Mouse (Mus musculus) lung, postnatal 4 days (tissue): ENCODE data around the gene Sass6.
A peak's percentile ranks its signal among the peaks of the same experiment; 100 is the strongest.
"Not testable (repeated sequence)": the region's sequence is repeated elsewhere in the genome, so short reads cannot be mapped to it uniquely, and the experiment has no call there.

Source experiments
- DNase-seq, 2 experiments: peaks; one replicate each; pipeline ENCODE4 v3.0.0; 2021

The Sass6 gene

DNA sequence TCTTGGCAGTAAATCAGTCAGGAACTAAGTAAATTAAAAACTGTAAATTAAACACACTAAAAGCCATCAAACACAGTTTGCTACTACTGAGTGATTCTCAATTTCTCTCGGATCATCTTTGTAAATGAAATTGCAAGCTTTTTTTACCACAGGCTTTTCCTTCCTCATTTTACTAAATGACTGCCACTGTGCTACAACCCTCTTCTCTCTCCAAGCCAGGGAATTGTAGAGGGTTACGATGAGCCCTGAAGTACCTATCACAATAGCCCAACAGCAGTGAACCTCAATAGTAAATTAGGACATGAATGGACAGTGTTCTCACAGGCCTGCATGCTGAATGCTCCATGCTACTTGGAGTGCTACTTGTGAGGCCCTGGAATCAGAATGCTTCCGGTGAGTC, 39.3 kb downstream of the Sass6 start:
- no peak for DNase-seq

DNA sequence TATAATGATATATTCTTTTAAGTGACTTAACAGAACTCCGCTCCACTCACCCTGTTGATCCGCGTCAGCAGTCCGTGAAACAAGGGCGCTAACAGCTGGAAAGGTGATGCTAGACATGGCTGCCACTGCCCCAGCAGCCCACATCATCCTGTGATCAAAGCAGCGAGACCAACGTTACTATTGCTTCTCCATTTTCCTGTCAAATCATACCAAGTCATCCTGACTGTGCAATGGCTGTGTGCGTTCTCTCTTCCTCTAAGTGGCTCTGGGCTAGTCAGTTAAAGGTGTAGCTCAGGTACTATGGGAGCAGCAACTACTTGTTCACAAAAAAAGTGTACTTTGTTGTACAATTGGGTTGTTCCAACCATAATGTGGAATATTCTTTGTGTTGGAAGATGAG, 40.1 kb downstream of the Sass6 start:
- no peak for DNase-seq

DNA sequence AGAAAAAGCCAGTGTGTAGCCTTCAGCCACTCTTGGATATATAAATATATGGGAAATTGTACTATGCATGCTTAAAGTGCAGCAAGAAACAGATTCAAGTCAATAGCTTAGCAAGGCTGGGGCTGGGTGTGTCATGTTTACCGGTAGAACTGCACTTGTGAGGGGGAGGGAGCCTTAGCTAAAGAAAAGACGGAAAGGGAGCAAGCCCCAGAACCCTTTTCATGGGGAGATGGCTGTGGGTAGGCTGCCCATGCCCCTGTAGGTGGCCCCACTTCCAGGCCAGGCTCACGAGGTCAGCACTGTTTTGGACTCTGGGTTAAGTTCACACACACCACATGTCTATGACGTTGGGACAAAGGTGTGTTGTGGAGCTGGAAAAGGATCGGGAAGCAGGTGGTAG, 41.0 kb downstream of the Sass6 start:
- no peak for DNase-seq

DNA sequence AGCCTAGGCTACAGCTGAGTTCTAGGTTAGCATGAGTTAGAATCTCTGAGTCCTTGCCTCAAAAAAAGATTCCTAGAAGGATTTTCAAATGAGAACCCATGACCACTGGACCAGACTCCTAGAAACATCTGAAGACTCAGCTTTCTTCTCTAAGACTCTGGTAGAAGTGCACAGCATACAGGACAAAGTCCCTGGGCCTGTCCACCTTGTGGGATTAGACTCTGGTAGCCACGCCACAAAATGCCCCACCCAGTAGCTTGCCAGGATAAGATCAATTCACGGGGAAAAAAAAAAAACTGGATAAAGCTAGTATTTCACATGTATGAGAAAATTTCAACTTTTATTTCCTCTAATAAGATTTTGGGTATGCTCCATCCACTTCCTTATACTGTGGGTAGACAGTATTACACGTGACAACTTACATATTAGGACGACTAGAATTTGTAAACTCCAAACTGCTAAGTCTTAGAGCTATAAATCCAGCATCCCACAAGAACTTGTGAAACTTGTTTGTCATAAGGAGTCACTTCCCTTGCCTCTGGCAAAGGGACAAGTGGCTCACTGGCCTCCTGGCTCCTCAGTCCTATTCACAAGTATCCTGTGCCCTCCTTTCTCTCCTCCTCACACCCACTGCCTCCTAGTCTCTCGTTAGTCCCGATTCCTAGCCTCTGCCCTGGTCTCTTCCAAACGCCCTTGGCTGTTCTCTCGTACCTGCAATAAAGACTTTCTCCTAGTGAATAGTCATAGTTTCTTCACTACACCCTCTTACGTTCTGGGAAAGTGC, 43.1 kb downstream of the Sass6 start:
- DNase-seq: no peak

DNA sequence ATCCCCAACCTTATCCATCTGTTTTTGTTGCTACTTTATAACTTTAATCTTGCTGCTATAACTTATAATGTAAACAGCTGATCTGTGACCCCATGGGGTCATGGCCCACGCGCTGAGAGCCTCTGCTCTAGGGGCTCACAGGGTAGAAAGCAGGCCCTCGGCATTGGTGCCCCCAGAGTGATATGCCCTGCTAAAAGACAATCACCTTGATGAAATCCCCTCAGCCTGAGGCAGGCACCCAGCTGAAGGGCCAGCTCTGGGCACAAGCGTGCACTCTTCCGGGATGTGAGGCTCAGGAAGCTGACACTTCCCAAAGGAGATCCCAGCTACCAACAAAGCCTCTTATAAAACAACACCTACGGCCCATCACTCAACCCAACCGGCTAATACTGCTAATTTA, 43.8 kb downstream of the Sass6 start:
- no peak for DNase-seq

DNA sequence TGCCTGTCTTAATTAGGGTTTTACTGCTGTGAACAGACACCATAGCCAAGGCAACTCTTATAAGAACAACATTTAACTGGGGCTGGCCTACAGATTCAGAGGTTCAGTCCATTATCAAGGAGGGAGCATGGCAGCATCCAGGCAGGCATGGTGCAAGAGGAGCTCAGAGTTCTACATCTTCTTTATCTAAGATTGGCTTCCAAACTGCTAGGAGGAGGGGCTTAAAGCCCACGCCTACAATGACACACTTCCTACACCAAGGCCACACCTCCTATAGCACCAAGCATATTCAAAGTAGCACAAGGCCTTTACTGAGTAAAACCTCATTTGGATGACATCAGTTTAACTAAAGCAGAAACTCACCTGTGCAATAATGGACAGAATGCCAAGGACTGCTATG, 45.2 kb downstream of the Sass6 start:
- no peak for DNase-seq

DNA sequence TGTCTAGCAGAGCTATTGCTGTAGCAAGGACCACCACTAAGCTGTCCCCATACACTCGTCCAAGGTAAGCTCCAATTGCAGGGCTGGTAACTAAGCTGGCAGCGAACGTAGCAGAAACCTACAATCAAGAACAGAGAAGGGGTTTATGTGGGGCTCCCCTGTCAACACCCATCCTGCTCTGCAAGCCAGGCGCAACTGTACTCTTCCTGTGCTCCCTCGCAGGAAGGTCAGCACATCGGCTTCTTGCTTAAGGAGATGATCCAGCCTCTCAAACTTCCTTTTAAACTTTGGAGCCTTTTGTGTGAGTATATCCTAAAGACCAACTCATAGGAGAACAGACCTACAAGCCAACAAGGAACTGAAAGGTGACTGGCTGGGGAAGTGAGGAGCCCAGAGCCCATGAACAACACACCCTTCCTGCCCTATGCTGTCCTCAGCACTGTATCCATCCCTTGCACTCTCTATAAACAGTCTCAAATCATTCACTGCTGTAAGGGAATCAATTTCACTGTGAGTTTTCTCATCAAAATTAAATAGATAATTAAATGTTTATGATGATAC, 47.1 kb downstream of the Sass6 start:
- DNase-seq: no peak

DNA sequence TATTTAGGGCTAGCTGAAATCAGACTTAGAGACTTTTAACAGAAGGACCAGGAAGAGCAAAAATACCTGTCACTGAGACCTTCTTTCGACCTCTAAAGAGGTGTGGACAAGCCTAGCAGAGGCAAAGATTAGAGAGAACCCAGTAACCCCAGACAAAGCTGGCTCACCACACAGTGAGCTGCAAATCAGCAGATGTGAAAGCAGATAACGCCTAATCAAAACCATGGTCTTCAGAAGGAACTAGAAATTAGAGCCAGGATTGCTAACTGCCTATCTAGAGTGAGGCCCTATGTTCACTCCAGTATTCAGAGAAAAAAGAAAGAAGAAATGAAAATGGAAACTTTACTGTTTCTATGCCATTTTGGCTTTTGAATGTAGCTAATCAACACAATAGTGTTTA, 47.6 kb downstream of the Sass6 start:
- DNase-seq: no peak

DNA sequence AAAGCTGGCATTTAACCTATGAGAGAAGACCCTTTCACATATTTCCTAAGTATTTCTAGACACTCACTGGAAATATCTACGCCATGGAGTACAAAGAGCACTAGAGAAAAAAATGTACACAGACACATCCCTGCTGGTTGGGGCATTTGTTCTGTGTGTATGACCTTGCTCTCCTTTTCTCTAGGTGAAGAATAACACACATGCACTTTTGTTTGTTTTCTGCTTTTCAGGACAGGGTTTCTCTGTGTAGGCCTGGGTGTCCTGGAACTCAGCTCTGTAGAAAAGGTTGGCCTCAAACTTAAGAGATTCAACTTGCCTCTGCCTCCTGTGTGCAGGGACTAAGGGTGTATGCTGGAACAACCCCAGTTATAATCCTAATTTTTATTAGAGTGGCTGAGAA, 51.6 kb downstream of the Sass6 start:
- DNase-seq: no peak

DNA sequence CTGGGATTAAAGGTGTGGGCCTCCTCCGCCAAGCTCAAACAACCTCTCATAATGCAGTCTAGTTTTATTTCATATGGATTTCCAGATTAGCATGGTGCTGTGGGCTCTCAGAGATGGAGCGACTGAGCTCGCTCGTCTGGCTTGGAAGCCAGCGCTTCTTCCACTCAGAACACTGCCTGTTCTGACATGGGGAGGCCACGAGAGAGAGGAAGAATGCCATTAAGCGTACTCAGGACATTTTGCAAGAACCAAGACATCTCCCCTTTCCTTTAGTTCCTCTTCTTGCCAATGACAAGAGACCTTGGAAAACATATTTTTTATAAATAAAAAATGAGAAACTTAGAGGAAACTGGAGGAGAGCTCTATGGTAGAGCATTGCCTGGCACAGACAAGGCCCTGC, 54.0 kb downstream of the Sass6 start:
- no peak for DNase-seq

DNA sequence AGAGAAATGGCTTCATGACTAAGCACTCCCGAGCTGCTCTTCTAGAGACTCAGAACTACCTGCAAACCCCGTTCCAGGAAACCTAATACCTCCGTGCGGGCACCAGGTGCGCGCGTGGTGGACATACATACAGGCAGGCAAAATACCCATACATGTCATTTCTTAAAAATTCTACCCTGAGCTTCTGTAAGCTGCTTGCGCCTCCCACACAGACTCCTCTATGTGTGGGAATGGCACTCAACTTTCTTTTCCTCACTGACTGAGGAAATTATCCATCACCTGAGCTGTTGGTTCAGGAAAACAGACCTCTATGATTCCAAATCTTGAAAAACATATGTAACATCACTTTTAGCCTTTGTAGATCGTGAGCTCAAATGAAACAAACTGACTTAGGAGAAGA, 55.9 kb downstream of the Sass6 start:
- DNase-seq: no peak

DNA sequence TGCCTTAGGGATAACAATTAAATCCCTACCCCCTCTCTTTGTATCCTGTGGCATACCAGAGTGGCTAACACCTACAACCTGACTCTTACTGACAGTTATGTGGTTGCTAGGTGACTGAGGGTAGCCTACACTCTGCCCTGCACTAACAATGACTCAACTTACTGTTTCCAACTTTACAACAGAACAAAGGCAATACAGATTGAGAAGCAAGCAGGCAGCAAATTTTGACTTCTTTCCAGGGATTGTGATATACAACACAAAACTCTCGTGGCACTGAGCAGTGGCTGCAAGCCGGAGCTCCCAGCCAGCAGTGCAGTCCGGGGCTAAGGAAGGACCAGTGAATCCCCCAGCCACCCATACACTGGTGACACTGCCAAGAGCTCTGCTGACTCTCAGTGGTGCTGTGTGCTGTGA, 57.3 kb downstream of the Sass6 start:
- DNase-seq: no peak

DNA sequence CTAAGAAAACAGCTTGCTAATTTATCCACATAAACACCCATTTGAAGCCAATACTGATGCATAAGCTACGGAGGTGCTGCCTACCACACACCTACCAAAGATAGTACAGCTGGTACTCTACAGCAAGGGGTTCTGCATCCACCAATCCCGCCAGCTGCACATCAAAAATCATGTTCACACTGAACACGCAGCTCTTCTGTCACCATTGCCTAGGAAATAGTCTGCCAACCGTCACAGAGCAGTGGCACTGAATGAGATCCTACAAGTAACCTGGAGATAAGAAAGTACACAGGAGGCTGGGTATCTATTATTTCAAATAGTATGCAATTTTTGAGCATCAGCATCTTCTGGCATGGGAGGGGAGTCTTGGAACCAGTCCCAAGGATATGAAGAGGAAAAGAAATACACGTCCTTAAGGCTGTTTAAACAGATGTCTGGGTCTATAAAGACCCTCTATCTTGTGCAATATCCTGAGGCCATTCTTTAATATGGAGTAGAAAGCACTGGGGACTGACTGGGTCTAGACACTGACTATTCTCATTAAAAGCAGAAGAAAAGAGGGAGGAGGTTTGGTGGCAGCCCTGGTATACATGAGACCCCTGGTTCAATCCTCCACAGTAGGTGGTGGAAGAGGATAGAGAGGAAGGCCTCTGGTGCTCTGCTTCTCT, 58.6 kb downstream of the Sass6 start:
- no peak for DNase-seq

DNA sequence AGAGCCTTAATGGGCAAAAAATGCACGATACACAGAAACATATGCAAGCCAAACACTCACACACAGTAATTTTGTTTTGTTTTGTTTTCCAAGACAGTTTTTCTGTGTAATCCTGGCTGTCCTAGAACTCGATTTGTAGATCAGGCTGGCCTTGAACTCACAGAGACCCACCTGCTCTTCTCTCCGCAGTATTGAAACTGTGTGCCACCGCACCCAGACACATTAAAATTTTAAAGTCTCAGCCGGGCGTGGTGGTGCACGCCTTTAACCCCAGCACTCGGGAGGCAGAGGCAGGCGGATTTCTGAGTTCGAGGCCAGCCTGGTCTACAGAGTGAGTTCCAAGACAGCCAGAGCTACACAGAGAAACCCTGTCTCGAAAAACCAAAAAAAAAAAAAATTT, 59.3 kb downstream of the Sass6 start:
- not testable (repeated sequence) for DNase-seq

DNA sequence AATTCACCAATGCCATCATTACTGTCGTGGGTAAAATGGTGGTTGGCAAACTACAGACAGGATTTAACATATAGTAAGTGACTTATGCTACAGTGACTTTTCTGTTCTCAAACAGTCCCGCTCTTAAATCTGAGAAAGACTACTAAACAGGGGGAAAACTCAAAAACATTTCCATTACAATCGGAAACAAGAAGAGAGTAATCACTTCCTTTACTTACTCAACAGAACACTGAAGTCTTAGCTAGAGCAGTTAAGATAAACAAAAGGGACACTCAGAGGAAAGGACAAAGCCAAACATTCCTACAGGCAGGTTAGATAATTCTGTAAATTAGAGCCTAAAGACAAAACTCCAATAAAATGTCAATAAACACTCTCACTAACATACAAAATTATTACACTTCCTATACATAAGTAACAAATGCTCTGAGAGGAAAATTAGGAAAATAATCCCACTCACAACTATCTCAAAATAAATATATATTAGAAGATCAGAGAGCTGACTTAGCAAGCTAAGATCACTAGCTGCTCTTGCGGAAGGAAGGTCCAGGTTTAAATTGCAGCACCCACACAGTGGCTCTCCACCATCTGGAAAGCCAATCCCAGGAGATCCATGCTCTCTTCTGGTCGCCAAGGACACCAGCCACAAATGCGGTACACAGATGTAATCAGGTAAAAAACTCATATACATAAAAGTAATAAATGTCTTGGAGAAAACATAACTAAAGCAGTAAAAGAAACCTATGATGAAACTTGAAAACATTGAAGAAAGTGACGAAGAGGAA, 61.6 kb downstream of the Sass6 start:
- DNase-seq: no peak

DNA sequence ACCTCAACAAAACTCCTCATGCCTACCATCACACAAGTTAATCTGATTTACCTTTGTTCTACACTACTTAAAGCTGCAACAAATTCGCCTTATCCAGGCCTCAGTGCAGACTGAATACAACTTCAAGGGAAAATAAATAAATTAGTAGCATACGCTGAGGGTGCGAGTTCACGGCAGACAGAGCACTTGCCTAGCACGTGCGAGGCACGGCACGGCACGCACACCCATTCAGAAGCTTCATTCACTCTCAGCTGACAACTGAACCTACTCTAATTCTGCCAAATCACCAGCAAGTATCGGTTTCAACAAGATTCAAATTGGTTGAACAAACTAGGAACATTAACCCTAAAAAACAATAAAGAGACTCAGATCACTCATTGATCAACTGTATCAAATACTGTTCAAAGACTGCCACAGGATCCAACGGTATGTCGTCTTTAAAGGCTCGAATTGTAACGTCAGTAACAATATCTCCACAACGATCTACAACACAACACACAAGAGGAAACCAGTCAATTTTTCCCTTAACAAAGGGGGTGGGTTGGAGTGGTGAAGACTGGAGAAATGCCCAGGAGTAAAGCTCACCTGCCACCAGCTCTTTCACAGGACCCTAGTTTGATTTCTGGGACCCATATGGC, 64.3 kb downstream of the Sass6 start:
- no peak for DNase-seq

DNA sequence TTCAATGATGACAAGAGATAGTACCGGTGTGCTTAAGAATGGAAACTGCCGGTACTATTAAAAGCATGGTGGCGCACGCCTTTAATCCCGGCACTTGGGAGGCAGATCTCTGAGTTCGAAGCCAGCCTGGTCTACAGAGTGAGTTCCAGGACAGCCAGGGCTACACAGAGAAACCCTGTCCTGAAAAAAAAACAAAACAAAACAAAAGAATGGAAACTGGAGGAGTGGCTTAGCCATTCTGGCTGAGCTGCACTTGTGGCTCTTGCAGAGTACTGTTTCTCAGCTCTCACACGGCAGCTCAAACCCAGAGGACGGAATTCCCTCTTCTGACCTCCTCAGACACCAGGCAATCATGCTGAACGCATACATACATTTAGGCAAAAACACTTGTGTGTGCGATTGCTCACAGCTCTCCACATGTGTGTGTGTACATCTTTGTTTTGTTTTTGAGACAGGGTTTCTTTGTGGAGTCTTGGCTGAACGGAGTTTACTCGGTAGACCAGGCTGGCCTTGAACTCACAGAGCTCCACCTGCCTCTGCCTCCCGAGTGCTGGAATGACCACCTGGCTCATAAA, 65.2 kb downstream of the Sass6 start:
- DNase-seq: no peak

DNA sequence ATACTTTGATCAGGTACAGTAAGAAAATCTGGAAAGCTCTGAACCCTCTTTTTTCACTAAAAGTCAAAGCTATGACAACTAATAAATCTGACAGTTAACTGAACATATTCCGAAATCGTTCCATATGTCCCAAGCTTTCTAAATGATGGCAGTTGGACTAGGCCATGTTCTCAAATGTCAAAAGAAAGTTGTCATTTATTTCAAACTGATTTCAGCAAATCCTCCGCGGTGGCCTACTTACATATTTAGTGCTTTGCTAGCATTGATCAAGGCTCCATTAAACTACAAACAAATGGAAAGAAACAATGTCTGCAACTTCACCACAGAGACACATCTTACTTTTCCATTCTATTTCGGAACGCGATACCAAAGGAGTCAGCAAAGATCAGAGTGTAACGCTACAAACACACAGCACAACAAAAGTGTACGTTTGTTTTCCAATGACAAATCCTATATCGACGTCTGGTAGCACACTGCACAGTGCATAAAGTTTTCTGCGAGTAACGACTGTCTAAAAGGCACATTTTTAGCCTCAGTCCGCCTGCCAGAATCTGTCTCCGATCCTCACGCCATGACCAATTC, 66.6 kb downstream of the Sass6 start:
- no peak for DNase-seq

DNA sequence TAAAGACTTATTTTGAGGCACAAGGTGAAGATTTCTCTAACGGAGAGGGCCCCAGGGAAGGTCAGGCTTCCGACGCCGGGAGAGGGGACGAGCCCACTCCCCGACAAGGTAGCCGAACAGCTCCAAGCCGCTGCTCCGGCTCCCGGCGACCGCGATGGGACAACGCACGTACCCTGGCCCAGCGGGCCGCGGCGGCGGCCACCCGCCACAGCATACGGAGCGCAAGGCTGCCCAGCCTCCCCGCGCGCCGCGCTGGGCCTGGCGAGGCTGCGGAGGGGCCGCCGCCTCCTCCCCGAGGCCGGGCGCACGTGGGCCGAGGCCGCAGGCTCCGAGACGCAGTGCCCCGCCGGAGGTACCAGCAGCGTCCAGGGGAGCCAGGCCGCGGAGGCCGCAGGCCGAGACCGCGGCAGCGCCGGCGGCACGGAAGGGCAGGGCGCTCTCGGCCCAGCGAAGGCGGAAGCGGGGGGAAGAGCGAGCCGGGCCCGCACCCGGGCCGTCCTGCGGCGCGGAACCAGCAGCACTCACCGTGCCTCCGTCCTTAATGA, 67.2 kb downstream of the Sass6 start:
- DNase-seq: no peak

DNA sequence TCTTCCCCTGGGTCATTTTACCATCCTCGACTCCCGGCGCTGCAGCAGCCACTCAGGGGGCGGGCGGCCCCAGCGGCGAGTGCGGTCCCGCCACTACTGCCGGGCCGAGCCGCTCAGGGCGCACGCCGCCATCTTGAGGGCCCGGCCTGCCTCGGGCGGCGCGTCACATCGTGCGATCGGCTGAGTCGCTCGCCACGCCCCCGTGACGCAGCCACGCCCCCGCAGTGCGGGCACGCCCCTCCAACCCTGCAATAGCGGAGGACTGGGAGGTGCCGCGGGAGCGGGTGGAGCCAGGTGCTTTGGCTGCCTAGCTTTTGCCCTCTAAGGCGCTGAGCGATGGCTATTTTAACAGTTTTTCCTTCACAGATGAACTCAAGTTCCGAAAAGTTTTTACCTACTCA, 67.7 kb downstream of the Sass6 start, which contains the start of gene Mfsd14a:
TSS of gene Mfsd14a (minus strand) at position 215 of the 401 bp plus-strand sequence.
- DNase-seq: peak; percentile 99 to 100

DNA sequence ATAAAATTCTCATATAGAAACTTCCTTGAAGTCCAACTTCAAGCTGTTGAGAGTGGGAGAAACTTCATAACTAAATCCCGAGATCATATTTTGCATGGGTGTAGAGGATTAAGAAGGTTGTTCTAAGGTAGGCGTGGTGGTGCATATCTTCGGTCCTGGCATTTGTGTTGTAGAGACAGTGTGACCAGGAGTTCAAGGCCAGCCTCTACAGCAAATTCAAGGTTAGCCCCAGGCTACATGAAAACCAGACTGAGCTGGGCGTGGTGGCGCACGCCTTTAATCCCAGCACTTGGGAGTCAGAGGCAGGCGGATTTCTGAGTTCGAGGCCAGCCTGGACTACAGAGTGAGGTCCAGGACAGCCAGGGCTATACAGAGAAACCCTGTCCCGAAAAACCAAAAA, 69.5 kb downstream of the Sass6 start:
- DNase-seq: not testable (repeated sequence)
